Mouse (Mus musculus): Measurements from ENCODE around the gene Dynlt1a. TPM values are rescaled to one million over a fixed set of nuclear protein-coding genes. Genes with fewer than 3 reads are reported as not detected.
A peak's percentile ranks its signal among the peaks of the same experiment; 100 is the strongest.
"Not testable (repeated sequence)": the region's sequence is repeated elsewhere in the genome, so short reads cannot be mapped to it uniquely, and the experiment has no call there.

Gene Dynlt1a
- 6.7 and 8.5 TPM in 2 replicates for polyA plus RNA-seq (2016; fragmentation: Nextera tagmentation; extraction: Ambion mirVana)

DNA sequence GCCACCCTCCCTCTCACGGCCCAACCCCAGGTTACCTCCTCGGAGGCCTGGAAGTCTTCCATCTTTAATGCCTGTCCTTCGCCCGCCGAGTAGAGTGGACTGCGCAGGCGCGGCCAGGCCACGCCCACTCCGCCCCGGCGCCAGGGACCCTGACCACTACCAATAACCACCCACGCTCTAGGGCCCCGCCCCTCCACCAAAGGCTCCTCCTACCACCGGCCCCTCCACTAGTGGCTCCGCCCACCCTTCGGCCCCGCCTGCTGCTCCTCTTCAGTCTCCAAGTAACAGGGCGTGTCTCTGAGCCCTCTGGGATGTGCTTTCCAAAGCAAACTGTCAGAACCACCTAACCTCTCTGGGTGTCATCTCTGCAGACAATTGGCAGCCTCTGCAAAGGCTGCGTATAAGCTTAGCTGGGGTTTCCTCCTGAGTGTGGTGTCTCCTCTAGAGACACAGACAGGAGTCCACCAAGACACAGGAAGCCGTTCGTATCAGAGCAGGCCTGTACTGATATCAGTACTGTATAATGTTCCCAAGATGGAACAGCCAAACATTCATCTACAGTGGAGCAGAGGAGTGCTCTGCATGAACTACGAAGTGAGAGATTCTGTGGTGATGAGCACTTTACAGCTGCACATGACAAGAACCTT lies at the start of gene Dynlt1a:
Gene Dynlt1a, minus strand, starts transcription at position 162 of the 647 bp plus-strand sequence.
- not testable (repeated sequence) for H3K9me3 ChIP-seq (replicated peaks); H3K4me1 ChIP-seq; H3K36me3 ChIP-seq; H3K27me3 ChIP-seq (replicated peaks); H3K27ac ChIP-seq
- peak within 1 kb of the TSS; percentile 78 for H3K4me2 ChIP-seq
- peak; percentile 95 for ATAC-seq
- H3K4me3 ChIP-seq: peak within 1 kb of the TSS; percentile 61
- WGBS (ENCODE audit: insufficient replicate concordance): 7% methylated on average over 22 of the region's 23 CpGs
- peak within 1 kb of the TSS; percentile 65 for H3K9ac ChIP-seq

- not testable (repeated sequence) for H3K27ac ChIP-seq; H3K4me1 ChIP-seq; H3K36me3 ChIP-seq; ATAC-seq; H3K4me2 ChIP-seq; H3K27me3 ChIP-seq (replicated peaks); H3K9me3 ChIP-seq (replicated peaks); H3K9ac ChIP-seq; H3K4me3 ChIP-seq
- 58% methylated on average over 10 of the region's 10 CpGs for WGBS (ENCODE audit: insufficient replicate concordance)
These were observed 38.0 kb upstream of the Dynlt1a start for GRCm38 (mm10) chr17:6355256-6355655.

GRCm38 (mm10) chr17:6342606-6343294 lies 25.4 kb upstream of the Dynlt1a start:
- not testable (repeated sequence) for H3K4me1 ChIP-seq; H3K27ac ChIP-seq; H3K36me3 ChIP-seq; H3K4me3 ChIP-seq; H3K27me3 ChIP-seq (replicated peaks); H3K9me3 ChIP-seq (replicated peaks); H3K4me2 ChIP-seq; H3K9ac ChIP-seq
- peak; percentile 47; the same call in 1 of the 2 replicates for ATAC-seq
- WGBS (ENCODE audit: insufficient replicate concordance): no CpG with 5 or more reads among the region's 12 CpGs

DNA sequence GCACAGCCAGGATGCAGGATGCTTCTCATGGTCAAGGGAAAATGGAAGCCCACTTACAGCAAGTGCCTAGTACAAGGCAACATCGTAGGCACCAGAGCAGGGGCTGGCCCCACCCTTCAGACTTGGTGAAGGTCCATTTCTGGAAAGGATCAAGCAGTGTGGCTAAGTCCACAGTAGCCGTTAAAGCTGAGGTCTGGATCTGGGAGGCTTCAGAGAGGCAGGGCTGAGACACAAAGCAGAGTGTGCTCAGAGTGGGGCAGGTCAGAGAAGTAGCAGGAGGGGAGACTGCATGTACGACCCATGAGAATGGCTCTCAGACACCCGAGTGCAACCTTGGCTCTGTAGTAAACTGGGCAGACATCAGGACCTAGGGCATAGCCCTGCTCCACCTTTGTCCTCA lies 11.7 kb upstream of the Dynlt1a start:
- not testable (repeated sequence) for H3K4me1 ChIP-seq; H3K9ac ChIP-seq; H3K9me3 ChIP-seq (replicated peaks); H3K4me3 ChIP-seq; H3K27me3 ChIP-seq (replicated peaks); H3K36me3 ChIP-seq; ATAC-seq; H3K4me2 ChIP-seq; H3K27ac ChIP-seq
- 50% methylated on average over 3 of the region's 4 CpGs for WGBS (ENCODE audit: insufficient replicate concordance)

DNA sequence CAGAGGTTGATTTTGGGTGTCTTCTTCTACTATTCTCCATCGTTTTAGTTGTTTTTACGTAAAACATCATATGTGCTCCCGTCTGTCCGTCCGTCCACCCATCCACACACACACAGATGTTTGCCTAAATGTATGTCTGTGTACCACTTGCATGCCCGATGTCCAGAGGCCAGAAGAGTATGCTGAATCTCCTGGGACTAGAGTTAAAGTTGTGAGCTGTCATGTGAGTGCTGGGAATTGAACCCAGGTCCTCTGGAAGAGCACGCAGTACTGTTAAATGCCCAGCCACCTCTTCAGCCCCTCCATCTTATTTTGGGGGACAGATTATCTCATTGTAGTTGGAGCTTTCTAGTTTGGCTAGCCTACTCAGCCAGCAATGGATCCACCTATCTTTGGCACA lies 10.3 kb upstream of the Dynlt1a start:
- not testable (repeated sequence) for H3K4me3 ChIP-seq; H3K9me3 ChIP-seq (replicated peaks); H3K36me3 ChIP-seq; H3K4me2 ChIP-seq; ATAC-seq; H3K27me3 ChIP-seq (replicated peaks); H3K4me1 ChIP-seq; H3K27ac ChIP-seq; H3K9ac ChIP-seq
- WGBS (ENCODE audit: insufficient replicate concordance): 72% methylated on average over 7 of the region's 7 CpGs

GRCm38 (mm10) chr17:6325543-6325942 lies 8.2 kb upstream of the Dynlt1a start:
- H3K4me3 ChIP-seq; H3K27ac ChIP-seq; H3K9ac ChIP-seq; H3K4me1 ChIP-seq; ATAC-seq; H3K9me3 ChIP-seq (replicated peaks); H3K27me3 ChIP-seq (replicated peaks); H3K4me2 ChIP-seq; H3K36me3 ChIP-seq: not testable (repeated sequence)
- 65% methylated on average over 6 of the region's 6 CpGs for WGBS (ENCODE audit: insufficient replicate concordance)

- H3K4me2 ChIP-seq, H3K9ac ChIP-seq: not testable (repeated sequence)
- 63% methylated on average over 10 of the region's 10 CpGs for WGBS (ENCODE audit: insufficient replicate concordance)
These were observed 7.7 kb upstream of the Dynlt1a start for GRCm38 (mm10) chr17:6325021-6325420.

DNA sequence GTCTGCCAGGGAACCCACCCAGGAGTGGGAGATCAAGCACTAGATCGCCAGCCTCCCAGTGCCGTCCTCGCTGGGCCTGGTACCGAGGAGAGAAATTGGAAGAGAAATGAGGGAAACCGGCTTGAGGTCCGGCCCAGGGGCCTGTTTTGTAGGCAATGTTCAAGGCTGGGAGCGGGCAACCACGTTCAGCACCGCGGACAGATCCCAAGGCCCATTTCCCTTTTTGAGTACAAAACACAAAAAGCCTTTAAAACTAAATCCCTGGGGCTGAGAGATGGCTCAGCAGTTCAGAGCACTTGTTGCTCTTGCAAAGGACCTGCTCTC lies 4.4 kb upstream of the Dynlt1a start:
- H3K27ac ChIP-seq; ATAC-seq; H3K9me3 ChIP-seq (replicated peaks); H3K27me3 ChIP-seq (replicated peaks); H3K4me1 ChIP-seq; H3K4me3 ChIP-seq; H3K9ac ChIP-seq; H3K36me3 ChIP-seq; H3K4me2 ChIP-seq: not testable (repeated sequence)
- WGBS (ENCODE audit: insufficient replicate concordance): no CpG with 5 or more reads among the region's 10 CpGs

More at GRCm38 (mm10) chr17:6325021-6325420, 7.7 kb upstream of the Dynlt1a start:
- H3K4me1 ChIP-seq; ATAC-seq; H3K9me3 ChIP-seq (replicated peaks); H3K4me3 ChIP-seq; H3K27me3 ChIP-seq (replicated peaks); H3K36me3 ChIP-seq; H3K27ac ChIP-seq: not testable (repeated sequence)

DNA sequence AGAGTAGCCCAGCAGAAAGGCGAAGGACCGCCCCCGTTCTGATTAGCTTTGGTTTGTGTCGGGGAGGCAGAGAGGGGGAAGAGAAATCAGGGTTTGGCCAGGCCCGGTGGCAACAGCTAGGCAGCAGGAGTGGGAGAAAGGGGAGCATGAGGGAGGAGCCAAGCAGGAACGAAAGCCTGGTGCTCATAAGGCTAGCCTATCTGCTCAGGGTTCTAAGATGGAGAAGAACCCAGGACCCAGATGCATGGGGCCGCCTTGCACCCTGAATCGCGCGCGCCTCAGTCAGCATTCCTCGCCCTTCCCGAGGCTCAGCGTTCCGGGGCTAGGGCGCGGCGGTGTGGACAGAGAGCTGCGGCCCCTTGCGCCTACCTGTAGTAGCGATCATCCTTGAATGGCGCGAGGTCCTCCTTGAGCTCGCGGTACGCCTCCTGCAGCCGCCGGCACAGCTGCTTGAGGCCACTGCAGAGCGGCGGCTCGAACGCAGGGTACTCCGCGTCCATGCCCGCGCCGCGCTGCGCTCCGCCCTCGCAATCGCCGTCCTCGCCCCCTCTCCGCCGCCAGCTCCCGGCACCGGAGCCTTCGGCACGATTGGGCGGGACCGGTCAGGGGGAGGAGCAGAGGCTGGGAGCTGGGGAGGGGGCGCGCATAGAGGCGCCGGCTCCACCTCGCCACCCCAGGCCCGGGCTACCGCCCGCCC lies 3.9 kb upstream of the Dynlt1a start:
- not testable (repeated sequence) for ATAC-seq; H3K4me1 ChIP-seq; H3K27ac ChIP-seq; H3K4me2 ChIP-seq; H3K9me3 ChIP-seq (replicated peaks); H3K36me3 ChIP-seq; H3K27me3 ChIP-seq (replicated peaks); H3K4me3 ChIP-seq; H3K9ac ChIP-seq
- 2% methylated on average over 14 of the region's 60 CpGs for WGBS (ENCODE audit: insufficient replicate concordance)

- Histone ChIP-seq H3K9ac (peak overlapping the region; percentile 65), H3K4me3 (peak overlapping the region; percentile 61), H3K4me2 (peak overlapping the region; percentile 78)
- peak; percentile 59 for ATAC-seq
- H3K9me3 ChIP-seq (replicated peaks); H3K27ac ChIP-seq; H3K27me3 ChIP-seq (replicated peaks); H3K4me1 ChIP-seq; H3K36me3 ChIP-seq: not testable (repeated sequence)
- 3% methylated on average over 38 of the region's 38 CpGs for WGBS (ENCODE audit: insufficient replicate concordance)
These were observed 747 bp downstream of the Dynlt1a start for GRCm38 (mm10) chr17:6316379-6317126.

DNA sequence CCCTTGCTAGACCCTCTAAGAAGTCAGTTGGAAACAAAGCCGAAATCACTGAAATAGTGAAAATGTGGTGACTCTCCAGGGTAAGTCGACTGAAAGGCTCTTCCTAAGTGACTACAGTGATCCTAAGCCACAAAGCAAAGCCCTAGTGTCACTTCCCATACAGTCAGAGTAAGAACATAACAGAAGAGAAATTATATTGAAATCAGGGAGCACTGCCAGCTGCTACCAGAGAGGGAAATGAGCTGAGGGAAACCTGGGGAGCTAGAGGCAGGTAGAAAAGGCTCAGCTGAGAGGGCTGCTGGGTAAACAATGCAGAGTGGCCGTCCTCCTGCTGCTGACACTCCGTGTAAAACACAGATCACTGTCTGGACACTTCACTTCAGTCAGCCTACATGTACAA lies 1.6 kb downstream of the Dynlt1a start:
- not testable (repeated sequence) for H3K27me3 ChIP-seq (replicated peaks); H3K4me1 ChIP-seq; H3K9ac ChIP-seq; H3K4me3 ChIP-seq; H3K36me3 ChIP-seq; ATAC-seq; H3K4me2 ChIP-seq; H3K27ac ChIP-seq; H3K9me3 ChIP-seq (replicated peaks)
- WGBS (ENCODE audit: insufficient replicate concordance): 42% methylated on average over 3 of the region's 4 CpGs

DNA sequence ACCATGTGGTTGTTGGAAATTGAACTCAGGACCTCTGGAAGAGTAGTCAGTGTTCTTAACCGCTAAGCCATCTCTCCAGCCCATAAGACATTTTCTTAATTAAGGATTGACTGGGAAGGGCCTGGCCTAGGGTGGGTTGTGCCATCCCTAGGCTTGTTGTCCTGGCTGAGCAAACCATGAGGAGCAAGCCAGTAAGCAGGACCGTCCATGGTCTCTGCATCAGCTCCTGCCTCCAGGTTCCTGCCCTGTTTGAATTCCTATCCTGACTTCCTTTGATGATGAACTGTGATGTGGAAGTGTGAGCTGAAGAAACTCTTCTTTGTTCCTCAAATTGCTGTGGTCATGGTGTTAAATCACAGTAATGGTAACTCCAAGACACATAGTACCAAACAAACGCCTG lies 2.8 kb downstream of the Dynlt1a start:
- not testable (repeated sequence) for ATAC-seq; H3K4me1 ChIP-seq; H3K4me2 ChIP-seq; H3K4me3 ChIP-seq; H3K9ac ChIP-seq; H3K27ac ChIP-seq; H3K27me3 ChIP-seq (replicated peaks); H3K36me3 ChIP-seq; H3K9me3 ChIP-seq (replicated peaks)
- 82% methylated on average over 2 of the region's 3 CpGs for WGBS (ENCODE audit: insufficient replicate concordance)

Data from liver, embryonic 12.5 days (tissue).